Mouse (Mus musculus): Measurements from ENCODE around the gene Elp6. TPM values are rescaled to one million over a fixed set of nuclear protein-coding genes. Genes with fewer than 3 reads are reported as not detected.

The Elp6 gene
- polyA plus RNA-seq (2015; fragmentation: Nextera tagmentation; extraction: Ambion mirVana), result 3.2 and 3.3 TPM in 2 replicates

DNA sequence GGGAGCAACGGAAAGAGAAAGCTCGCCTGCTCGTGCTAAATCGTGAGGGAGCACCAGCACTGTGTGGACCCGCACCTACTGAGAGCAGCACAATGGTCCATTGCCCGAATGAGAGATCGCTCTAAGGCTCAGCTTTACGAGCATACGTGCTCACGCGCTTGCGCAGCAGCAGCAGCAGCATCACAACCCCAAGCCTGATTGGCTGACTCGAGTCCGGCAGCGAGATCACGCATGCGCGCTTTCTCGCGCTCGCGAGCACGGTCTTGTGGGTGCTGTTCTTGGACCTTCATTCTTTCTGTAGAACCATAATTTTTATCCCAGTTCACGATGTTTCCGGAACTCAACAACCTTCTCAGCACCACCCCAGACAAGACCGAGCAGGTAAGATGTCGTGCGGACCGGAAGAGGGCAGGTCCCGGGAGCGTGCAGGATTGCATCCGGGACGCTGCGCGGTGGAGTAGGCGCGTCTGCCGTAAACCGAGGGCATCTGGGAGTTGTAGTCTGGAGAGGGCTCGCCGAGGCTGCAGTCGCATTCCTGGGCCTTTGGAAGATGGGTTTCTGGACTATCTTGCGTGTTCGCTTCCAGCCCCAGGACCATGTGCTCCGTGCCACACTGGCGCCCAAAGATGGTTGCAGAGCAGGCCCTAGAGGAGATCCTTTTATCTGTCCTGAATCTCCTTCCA is at the start of gene Elp6:
Gene Elp6, plus strand, starts transcription at position 205 of the 683 bp plus-strand sequence.
- Histone ChIP-seq H3K27me3 (ENCODE audit: insufficient read depth, low read length) (no peaks in the 10 kb centered on the region), H3K9me3 (ENCODE audit: low read length) (peaks cover 11% of the 10 kb centered on the region), H3K9ac (replicated peaks) (peak within 1 kb of the TSS; percentile 47), H3K4me3 (ENCODE audit: low read depth, low read length) (peak within 1 kb of the TSS; percentile 65), H3K27ac (ENCODE audit: low read depth) (peak within 1 kb of the TSS; percentile 75), H3K4me1 (ENCODE audit: insufficient read depth) (peaks cover 8% of the 10 kb centered on the region), H3K4me2 (ENCODE audit: low read depth, low read length) (peak within 1 kb of the TSS; percentile 94), H3K36me3 (replicated peaks; ENCODE audit: insufficient read depth, low read length) (no peaks in the 10 kb centered on the region)
- WGBS (ENCODE audit: insufficient replicate concordance), result under 1% methylated on average over 46 of the region's 46 CpGs
- ATAC-seq, result peak; percentile 99
- no peak for TF ChIP-seq EP300 (IDR thresholded peaks at IDR 0.05; ENCODE audit: low read depth)
- peak; percentile 14; the same call in 1 of the 2 replicates for TF ChIP-seq CTCF (IDR thresholded peaks at IDR 0.05; ENCODE audit: low read depth)
- peak; percentile 90 for DNase-seq

DNA sequence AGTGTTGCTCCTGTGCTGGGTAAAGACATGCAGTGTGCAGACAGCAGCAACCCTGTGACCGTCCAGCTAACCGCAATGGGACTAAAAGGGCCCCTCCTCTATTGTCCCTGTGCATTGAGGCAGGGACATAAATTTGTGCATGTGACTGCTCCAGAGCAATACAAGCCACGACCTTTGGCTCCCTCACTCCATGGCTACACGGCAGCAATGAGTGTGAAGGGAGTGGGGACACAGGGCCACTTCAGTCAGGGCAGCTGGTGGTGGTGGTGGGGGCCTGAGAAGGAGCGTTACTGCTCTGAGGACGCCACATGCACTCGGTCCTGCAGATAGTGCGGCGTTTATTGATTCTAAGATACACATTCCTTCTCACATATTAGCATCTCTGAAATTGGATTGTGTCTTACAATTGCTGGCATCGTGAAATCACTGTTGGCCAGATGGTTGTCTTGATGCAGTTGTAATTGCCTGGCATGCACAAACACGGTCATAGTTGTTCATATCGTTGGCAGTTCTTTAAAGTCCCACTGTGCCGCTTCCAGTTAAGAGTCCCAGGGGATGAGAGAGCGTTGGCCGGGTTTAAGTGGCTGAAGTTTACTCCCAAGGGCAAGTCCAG is 49.5 kb upstream of the Elp6 start:
- Histone ChIP-seq H3K36me3 (replicated peaks; ENCODE audit: insufficient read depth, low read length) (no peaks in the 10 kb centered on the region), H3K4me2 (ENCODE audit: low read depth, low read length) (no peak overlapping the region), H3K9ac (replicated peaks) (no peak overlapping the region), H3K27me3 (ENCODE audit: insufficient read depth, low read length) (no peaks in the 10 kb centered on the region), H3K4me1 (ENCODE audit: insufficient read depth) (no peaks in the 10 kb centered on the region), H3K9me3 (ENCODE audit: low read length) (no peaks in the 10 kb centered on the region), H3K4me3 (ENCODE audit: low read depth, low read length) (no peak overlapping the region), H3K27ac (ENCODE audit: low read depth) (no peak overlapping the region)
- ATAC-seq (no peak), DNase-seq (no peak)
- 74% methylated on average over 15 of the region's 15 CpGs for WGBS (ENCODE audit: insufficient replicate concordance)
- TF ChIP-seq CTCF (IDR thresholded peaks at IDR 0.05; ENCODE audit: low read depth) (no peak), EP300 (IDR thresholded peaks at IDR 0.05; ENCODE audit: low read depth) (no peak)

DNA sequence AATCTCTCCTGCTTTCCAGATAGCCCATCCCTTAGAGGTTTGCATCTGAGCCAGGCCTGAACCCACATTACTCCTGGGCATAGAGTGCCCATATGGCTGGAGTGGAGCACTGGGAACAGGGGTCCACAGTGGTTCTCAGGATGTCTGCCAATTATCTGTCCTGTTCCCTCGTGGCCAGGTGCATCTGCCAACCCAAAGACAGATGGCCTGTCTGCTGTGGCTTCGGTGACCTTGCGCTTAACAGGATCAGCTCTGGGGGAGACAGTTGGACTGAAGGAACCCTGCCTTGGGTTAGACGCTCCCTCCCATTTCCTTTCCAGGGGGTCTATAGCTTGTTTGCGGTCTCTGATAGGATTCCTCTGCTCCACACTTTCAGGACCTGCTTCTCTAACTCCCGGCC is 46.3 kb upstream of the Elp6 start:
- ATAC-seq, result no peak
- WGBS (ENCODE audit: insufficient replicate concordance), result 58% methylated on average over 6 of the region's 6 CpGs
- no peaks in the 10 kb centered on the region for H3K4me1 ChIP-seq (ENCODE audit: insufficient read depth)

DNA sequence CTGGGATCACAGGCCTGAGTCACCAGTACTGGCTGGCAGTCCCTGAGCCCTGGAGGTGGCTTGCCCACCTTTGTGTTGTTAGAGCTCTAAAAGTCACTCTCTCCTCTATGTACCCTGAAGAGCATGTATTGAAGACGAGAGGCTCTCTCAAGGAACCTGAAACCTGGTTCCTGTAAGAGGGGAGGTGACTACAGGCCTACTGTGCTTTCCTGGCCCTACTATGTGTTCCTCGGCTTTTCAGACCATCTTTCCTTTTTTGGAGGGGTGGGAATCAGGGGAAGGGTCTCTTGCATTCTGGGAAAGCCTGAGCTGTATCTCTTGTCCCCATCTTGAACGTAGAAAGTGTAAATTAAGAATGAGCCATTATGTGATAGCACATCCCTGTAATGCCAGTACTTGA is 45.9 kb upstream of the Elp6 start:
- Histone ChIP-seq H3K4me2 (ENCODE audit: low read depth, low read length) (no peak overlapping the region), H3K9ac (replicated peaks) (no peak overlapping the region), H3K36me3 (replicated peaks; ENCODE audit: insufficient read depth, low read length) (no peaks in the 10 kb centered on the region), H3K4me1 (ENCODE audit: insufficient read depth) (no peaks in the 10 kb centered on the region), H3K4me3 (ENCODE audit: low read depth, low read length) (no peak overlapping the region), H3K9me3 (ENCODE audit: low read length) (no peaks in the 10 kb centered on the region), H3K27me3 (ENCODE audit: insufficient read depth, low read length) (no peaks in the 10 kb centered on the region), H3K27ac (ENCODE audit: low read depth) (no peak overlapping the region)
- no peak for ATAC-seq
- TF ChIP-seq EP300 (IDR thresholded peaks at IDR 0.05; ENCODE audit: low read depth) (no peak), CTCF (IDR thresholded peaks at IDR 0.05; ENCODE audit: low read depth) (no peak)
- WGBS (ENCODE audit: insufficient replicate concordance), result 66% methylated on average over 3 of the region's 3 CpGs
- DNase-seq, result no peak

More for the DNA sequence above, 46.3 kb upstream of the Elp6 start:
- no peaks in the 10 kb centered on the region for H3K27me3 ChIP-seq (ENCODE audit: insufficient read depth, low read length)
- TF ChIP-seq EP300 (IDR thresholded peaks at IDR 0.05; ENCODE audit: low read depth) (no peak), CTCF (IDR thresholded peaks at IDR 0.05; ENCODE audit: low read depth) (no peak)
- no peak overlapping the region for H3K27ac ChIP-seq (ENCODE audit: low read depth)
- no peak overlapping the region for H3K4me2 ChIP-seq (ENCODE audit: low read depth, low read length)
- no peaks in the 10 kb centered on the region for H3K9me3 ChIP-seq (ENCODE audit: low read length)
- no peak overlapping the region for H3K4me3 ChIP-seq (ENCODE audit: low read depth, low read length)
- no peak for DNase-seq
- H3K9ac ChIP-seq (replicated peaks), result no peak overlapping the region
- no peaks in the 10 kb centered on the region for H3K36me3 ChIP-seq (replicated peaks; ENCODE audit: insufficient read depth, low read length)

DNA sequence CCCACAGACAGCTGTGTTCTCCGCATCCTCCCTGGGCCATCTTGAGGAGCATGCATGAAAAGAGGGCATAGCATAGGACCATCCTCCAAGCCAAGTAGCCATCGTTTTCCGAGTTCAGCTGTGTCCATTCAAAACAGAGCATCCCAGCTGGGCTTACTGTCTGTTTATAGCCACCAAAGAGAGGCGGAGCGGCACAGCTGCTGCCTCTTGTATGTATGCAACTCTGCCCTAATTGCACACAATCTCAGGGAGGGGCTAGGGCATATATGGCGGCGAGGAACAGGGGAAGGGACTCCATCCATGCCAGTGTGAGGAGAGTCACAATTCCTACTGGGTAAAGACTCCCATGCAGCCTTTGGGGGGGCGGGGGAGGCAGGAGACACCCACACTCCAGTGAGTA is 41.8 kb upstream of the Elp6 start:
- no peaks in the 10 kb centered on the region for H3K9me3 ChIP-seq (ENCODE audit: low read length)
- 70% methylated on average over 8 of the region's 8 CpGs for WGBS (ENCODE audit: insufficient replicate concordance)
- H3K27me3 ChIP-seq (ENCODE audit: insufficient read depth, low read length), result no peaks in the 10 kb centered on the region
- DNase-seq, result no peak
- no peaks in the 10 kb centered on the region for H3K4me1 ChIP-seq (ENCODE audit: insufficient read depth)
- no peak overlapping the region for H3K4me3 ChIP-seq (ENCODE audit: low read depth, low read length)
- no peak overlapping the region for H3K27ac ChIP-seq (ENCODE audit: low read depth)
- H3K9ac ChIP-seq (replicated peaks), result no peak overlapping the region
- H3K4me2 ChIP-seq (ENCODE audit: low read depth, low read length), result no peak overlapping the region
- no peaks in the 10 kb centered on the region for H3K36me3 ChIP-seq (replicated peaks; ENCODE audit: insufficient read depth, low read length)
- TF ChIP-seq CTCF (IDR thresholded peaks at IDR 0.05; ENCODE audit: low read depth) (no peak), EP300 (IDR thresholded peaks at IDR 0.05; ENCODE audit: low read depth) (no peak)
- ATAC-seq, result no peak

DNA sequence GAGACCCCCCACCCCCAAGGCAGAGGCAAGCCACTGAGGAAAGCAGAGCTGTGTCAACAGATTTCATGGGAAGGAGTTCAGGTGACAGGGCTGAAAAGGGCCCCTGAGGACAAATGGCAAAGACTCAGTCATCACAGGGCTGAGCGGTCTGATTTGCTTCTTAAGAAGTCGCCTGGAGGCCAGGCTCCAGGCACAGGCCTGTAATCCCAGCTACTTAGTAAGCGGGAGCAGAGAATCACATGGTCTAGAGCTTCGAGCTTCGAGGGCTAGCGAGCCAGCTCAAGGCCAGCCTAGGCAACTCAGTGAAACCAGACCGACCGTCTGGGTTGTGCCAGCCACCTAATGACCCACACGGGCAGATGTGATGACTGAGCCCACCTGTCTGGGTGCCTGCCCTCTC is 40.0 kb upstream of the Elp6 start:
- DNase-seq (no peak), ATAC-seq (no peak)
- Histone ChIP-seq H3K9me3 (ENCODE audit: low read length) (no peaks in the 10 kb centered on the region), H3K4me3 (ENCODE audit: low read depth, low read length) (no peak overlapping the region), H3K27me3 (ENCODE audit: insufficient read depth, low read length) (no peaks in the 10 kb centered on the region), H3K27ac (ENCODE audit: low read depth) (no peak overlapping the region), H3K9ac (replicated peaks) (no peak overlapping the region), H3K4me1 (ENCODE audit: insufficient read depth) (no peaks in the 10 kb centered on the region), H3K4me2 (ENCODE audit: low read depth, low read length) (no peak overlapping the region), H3K36me3 (replicated peaks; ENCODE audit: insufficient read depth, low read length) (no peaks in the 10 kb centered on the region)
- TF ChIP-seq EP300 (IDR thresholded peaks at IDR 0.05; ENCODE audit: low read depth) (no peak), CTCF (IDR thresholded peaks at IDR 0.05; ENCODE audit: low read depth) (no peak)
- 75% methylated on average over 9 of the region's 9 CpGs for WGBS (ENCODE audit: insufficient replicate concordance)

Data from liver, postnatal 0 days (tissue).